Mouse (Mus musculus): ENCODE measurements around the gene Olfr1276. TPM values are rescaled to one million over a fixed set of nuclear protein-coding genes. Genes with fewer than 3 reads are reported as not detected.

The Olfr1276 gene
- not detected in 2 replicates for polyA plus RNA-seq (2014; fragmentation: Nextera tagmentation; extraction: Ambion mirVana)

DNA sequence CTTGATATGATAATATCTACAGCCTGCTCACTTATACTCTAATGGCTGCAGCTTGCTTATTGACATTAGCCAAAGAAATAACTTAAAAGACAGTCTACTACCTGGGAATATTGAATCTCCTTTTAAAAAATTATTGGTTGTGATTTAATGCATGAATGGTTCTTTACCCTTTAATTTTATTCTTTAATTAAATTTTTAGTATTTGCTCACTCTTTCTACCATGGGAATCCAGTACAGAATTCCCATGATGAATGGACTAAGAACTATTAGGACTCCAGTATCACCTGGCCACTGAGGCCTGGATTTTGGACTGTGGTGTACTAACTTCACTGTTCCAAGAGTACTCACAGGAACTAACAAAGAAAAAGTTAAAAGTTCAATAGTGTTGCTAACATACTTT is at the start of gene Olfr1276:
TSS of gene Olfr1276 (plus strand) at position 301 of the 400 bp plus-strand sequence.
- Histone ChIP-seq H3K4me3 (replicated peaks; ENCODE audit: low read length) (no peak within 1 kb of the TSS), H3K36me3 (replicated peaks; ENCODE audit: control insufficient read depth, insufficient read depth) (no peaks in the 10 kb centered on the region), H3K4me2 (replicated peaks) (no peak within 1 kb of the TSS), H3K4me1 (replicated peaks; ENCODE audit: control insufficient read depth, insufficient read depth, low read length) (no peaks in the 10 kb centered on the region), H3K27me3 (ENCODE audit: control insufficient read depth, insufficient read depth, low read length) (no peaks in the 10 kb centered on the region), H3K9ac (no peak within 1 kb of the TSS), H3K27ac (no peak within 1 kb of the TSS), H3K9me3 (ENCODE audit: control insufficient read depth, low read length) (no peaks in the 10 kb centered on the region)
- DNase-seq (ENCODE audit: low spot score) (no peak), ATAC-seq (ENCODE audit: low FRiP score) (no peak)

DNA sequence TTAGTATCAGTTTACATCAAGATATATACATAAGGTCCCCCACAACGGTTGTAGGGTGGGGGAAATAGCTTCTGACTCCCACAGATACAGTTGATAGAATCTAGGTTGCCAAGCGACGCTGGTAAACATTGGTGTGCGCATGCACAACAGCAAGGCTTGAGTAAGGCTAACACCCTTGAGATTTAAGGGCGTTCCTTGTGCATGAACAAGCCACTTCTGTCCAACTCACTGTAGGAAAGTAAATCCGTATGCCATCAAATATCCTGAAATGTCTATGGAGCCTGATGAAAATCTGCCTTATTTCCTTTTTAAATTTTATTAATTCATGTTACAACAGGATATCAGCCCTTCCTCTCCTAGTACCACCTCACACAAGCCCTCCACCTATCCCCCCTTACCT is 24.8 kb upstream of the Olfr1276 start, which contains the start of gene 4930430A15Rik:
TSS of gene 4930430A15Rik (minus strand) at position 101 of the 400 bp plus-strand sequence.
- H3K9ac ChIP-seq = no peak within 1 kb of the TSS
- H3K27ac ChIP-seq = no peak within 1 kb of the TSS
- no peak within 1 kb of the TSS for H3K4me2 ChIP-seq (replicated peaks)
- no peaks in the 10 kb centered on the region for H3K4me1 ChIP-seq (replicated peaks; ENCODE audit: control insufficient read depth, insufficient read depth, low read length)
- H3K36me3 ChIP-seq (replicated peaks; ENCODE audit: control insufficient read depth, insufficient read depth) = no peaks in the 10 kb centered on the region
- no peaks in the 10 kb centered on the region for H3K9me3 ChIP-seq (ENCODE audit: control insufficient read depth, low read length)
- ATAC-seq (ENCODE audit: low FRiP score) (no peak), DNase-seq (ENCODE audit: low spot score) (no peak)
- H3K4me3 ChIP-seq (replicated peaks; ENCODE audit: low read length) = no peak within 1 kb of the TSS
- no peaks in the 10 kb centered on the region for H3K27me3 ChIP-seq (ENCODE audit: control insufficient read depth, insufficient read depth, low read length)
- 94% methylated on average over 6 of the region's 6 CpGs for WGBS

DNA sequence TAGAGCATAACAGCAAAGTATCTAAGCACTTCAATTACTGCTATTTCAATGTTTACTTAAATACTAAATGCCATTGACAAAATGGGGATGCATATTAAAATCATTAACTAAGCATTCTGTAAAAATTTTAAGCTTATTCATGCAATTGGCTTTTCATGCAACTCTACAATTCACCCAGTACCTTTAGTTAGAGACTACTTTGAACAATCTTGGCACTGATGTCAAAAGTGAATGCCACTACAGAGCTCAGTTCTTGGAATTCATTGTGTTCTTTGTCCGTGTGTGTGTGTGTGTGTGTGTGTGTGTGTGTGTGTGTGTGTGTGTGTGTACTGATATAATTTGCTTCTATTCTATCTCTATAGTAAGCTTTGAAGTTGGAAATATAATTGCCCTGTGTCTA is 19.1 kb upstream of the Olfr1276 start, which contains the start of gene Olfr1275:
TSS of gene Olfr1275 (minus strand) at position 101 of the 400 bp plus-strand sequence.
- Histone ChIP-seq H3K4me2 (replicated peaks) (no peak within 1 kb of the TSS), H3K4me1 (replicated peaks; ENCODE audit: control insufficient read depth, insufficient read depth, low read length) (no peaks in the 10 kb centered on the region), H3K27me3 (ENCODE audit: control insufficient read depth, insufficient read depth, low read length) (no peaks in the 10 kb centered on the region), H3K9ac (no peak within 1 kb of the TSS), H3K36me3 (replicated peaks; ENCODE audit: control insufficient read depth, insufficient read depth) (no peaks in the 10 kb centered on the region), H3K4me3 (replicated peaks; ENCODE audit: low read length) (no peak within 1 kb of the TSS), H3K27ac (no peak within 1 kb of the TSS), H3K9me3 (ENCODE audit: control insufficient read depth, low read length) (no peaks in the 10 kb centered on the region)
- DNase-seq (ENCODE audit: low spot score) = no peak
- 92% methylated on average over 1 of the region's 1 CpGs for WGBS
- no peak for ATAC-seq (ENCODE audit: low FRiP score)

DNA sequence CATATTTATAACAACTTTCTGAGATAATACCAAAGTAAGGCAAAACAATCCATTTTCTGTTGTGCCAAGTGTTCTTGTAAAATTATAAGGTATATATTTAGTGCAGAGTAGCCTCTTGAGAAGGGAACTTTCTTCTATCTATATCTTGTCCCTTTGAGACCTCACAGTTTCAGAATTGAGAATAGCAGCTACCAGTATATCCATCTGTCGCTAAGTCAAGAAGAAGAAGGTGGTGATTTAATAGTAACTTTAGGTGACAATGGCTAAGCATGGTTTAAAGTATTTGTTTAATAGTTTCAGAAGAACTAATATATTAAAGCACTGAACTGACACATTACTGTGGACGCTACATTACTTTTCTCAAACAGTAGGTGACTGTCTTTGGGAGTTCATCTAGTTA is 19.7 kb downstream of the Olfr1276 start, which contains the start of gene Olfr1277:
TSS of gene Olfr1277 (minus strand) at position 101 of the 400 bp plus-strand sequence.
- no peak within 1 kb of the TSS for H3K4me2 ChIP-seq (replicated peaks)
- ATAC-seq (ENCODE audit: low FRiP score) (no peak), DNase-seq (ENCODE audit: low spot score) (no peak)
- H3K9ac ChIP-seq = no peak within 1 kb of the TSS
- no peaks in the 10 kb centered on the region for H3K4me1 ChIP-seq (replicated peaks; ENCODE audit: control insufficient read depth, insufficient read depth, low read length)
- no peaks in the 10 kb centered on the region for H3K27me3 ChIP-seq (ENCODE audit: control insufficient read depth, insufficient read depth, low read length)
- no peak within 1 kb of the TSS for H3K4me3 ChIP-seq (replicated peaks; ENCODE audit: low read length)
- H3K36me3 ChIP-seq (replicated peaks; ENCODE audit: control insufficient read depth, insufficient read depth) = no peaks in the 10 kb centered on the region
- no peaks in the 10 kb centered on the region for H3K9me3 ChIP-seq (ENCODE audit: control insufficient read depth, low read length)
- 81% methylated on average over 2 of the region's 2 CpGs for WGBS
- H3K27ac ChIP-seq = no peak within 1 kb of the TSS

DNA sequence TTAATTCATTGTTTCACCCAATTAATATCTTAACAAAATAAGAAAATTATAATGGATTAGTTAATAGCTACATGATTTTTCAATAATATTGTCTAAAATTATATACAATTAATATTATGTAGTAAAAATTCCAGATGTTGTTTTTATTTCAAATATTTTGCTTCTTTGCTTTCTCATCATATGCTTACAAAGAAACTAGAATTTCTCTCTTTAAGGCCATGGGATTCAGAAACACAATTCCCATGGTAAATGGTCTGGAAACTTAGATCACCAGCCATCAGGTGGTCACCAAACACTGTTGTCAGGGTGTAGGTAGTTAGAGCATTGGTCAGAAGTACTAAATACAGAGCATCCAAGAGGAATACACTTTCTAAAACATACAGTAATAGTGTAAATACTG is 35.5 kb downstream of the Olfr1276 start, which contains the start of gene Olfr1278:
TSS of gene Olfr1278 (plus strand) at position 301 of the 400 bp plus-strand sequence.
- H3K4me2 ChIP-seq (replicated peaks) = no peak within 1 kb of the TSS
- DNase-seq (ENCODE audit: low spot score) (no peak), ATAC-seq (ENCODE audit: low FRiP score) (no peak)
- H3K9ac ChIP-seq = no peak within 1 kb of the TSS
- no peaks in the 10 kb centered on the region for H3K4me1 ChIP-seq (replicated peaks; ENCODE audit: control insufficient read depth, insufficient read depth, low read length)
- H3K9me3 ChIP-seq (ENCODE audit: control insufficient read depth, low read length) = no peaks in the 10 kb centered on the region
- H3K27me3 ChIP-seq (ENCODE audit: control insufficient read depth, insufficient read depth, low read length) = no peaks in the 10 kb centered on the region
- no peak within 1 kb of the TSS for H3K27ac ChIP-seq
- no peak within 1 kb of the TSS for H3K4me3 ChIP-seq (replicated peaks; ENCODE audit: low read length)
- no peaks in the 10 kb centered on the region for H3K36me3 ChIP-seq (replicated peaks; ENCODE audit: control insufficient read depth, insufficient read depth)

DNA sequence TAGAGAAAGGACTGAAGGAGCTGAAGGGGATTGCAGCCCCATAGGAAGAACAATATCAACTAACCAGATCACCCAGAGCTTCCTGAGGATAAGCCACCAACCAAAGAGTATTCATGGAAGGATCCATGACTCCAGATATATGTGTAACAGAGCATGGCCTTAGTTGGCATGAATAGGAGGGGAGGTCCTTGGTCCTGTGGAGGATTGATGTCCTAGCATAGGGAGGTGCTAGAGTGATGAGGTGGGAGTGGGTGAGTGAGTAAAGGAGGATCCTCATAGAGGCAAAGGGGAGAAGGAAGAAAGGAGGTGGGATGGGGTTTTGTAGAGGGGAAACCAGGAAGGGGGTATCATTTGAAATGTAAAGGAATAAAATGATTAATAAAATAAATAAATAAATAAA is 44.2 kb downstream of the Olfr1276 start:
- no peak overlapping the region for H3K27ac ChIP-seq
- ATAC-seq (ENCODE audit: low FRiP score) = no peak
- no peak for DNase-seq (ENCODE audit: low spot score)

DNA sequence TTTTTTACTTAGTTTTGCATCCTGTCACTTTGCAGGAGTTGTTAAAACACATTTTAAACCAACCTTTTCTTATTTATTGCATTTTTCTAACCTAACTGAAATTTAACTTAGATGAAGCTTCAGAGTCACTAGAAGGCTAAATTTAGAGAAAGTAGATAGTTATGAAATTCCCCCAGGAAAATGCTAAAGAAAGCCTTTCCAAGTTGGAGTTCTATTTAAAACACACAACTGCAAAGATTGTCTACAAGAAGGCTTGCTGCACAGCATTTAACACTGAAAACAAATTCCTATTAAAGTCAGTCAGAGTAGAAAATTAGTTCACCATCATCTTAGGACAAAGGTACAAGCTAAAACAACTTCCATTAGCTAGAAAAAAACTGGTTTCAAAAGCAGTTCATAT is 46.1 kb downstream of the Olfr1276 start, which contains the start of gene Olfr1279:
TSS of gene Olfr1279 (plus strand) at position 262 of the 400 bp plus-strand sequence.
- H3K27ac ChIP-seq = no peak within 1 kb of the TSS
- no peaks in the 10 kb centered on the region for H3K4me1 ChIP-seq (replicated peaks; ENCODE audit: control insufficient read depth, insufficient read depth, low read length)
- no peak for DNase-seq (ENCODE audit: low spot score)
- no peak within 1 kb of the TSS for H3K4me2 ChIP-seq (replicated peaks)
- H3K36me3 ChIP-seq (replicated peaks; ENCODE audit: control insufficient read depth, insufficient read depth) = no peaks in the 10 kb centered on the region
- H3K9ac ChIP-seq = no peak within 1 kb of the TSS
- H3K27me3 ChIP-seq (ENCODE audit: control insufficient read depth, insufficient read depth, low read length) = no peaks in the 10 kb centered on the region
- H3K9me3 ChIP-seq (ENCODE audit: control insufficient read depth, low read length) = no peaks in the 10 kb centered on the region
- H3K4me3 ChIP-seq (replicated peaks; ENCODE audit: low read length) = no peak within 1 kb of the TSS
- ATAC-seq (ENCODE audit: low FRiP score) = no peak

More for the DNA sequence above, 44.2 kb downstream of the Olfr1276 start:
- Histone ChIP-seq H3K36me3 (replicated peaks; ENCODE audit: control insufficient read depth, insufficient read depth) (no peaks in the 10 kb centered on the region), H3K9ac (no peak overlapping the region), H3K4me3 (replicated peaks; ENCODE audit: low read length) (no peak overlapping the region), H3K4me1 (replicated peaks; ENCODE audit: control insufficient read depth, insufficient read depth, low read length) (no peaks in the 10 kb centered on the region), H3K9me3 (ENCODE audit: control insufficient read depth, low read length) (no peaks in the 10 kb centered on the region), H3K4me2 (replicated peaks) (no peak overlapping the region), H3K27me3 (ENCODE audit: control insufficient read depth, insufficient read depth, low read length) (no peaks in the 10 kb centered on the region)

Other genes with a start within 250 kb of the Olfr1276 start
- gene Gm13941, start 148.5 kb upstream of the Olfr1276 start, polyA plus RNA-seq (2014; fragmentation: Nextera tagmentation; extraction: Ambion mirVana) = not detected in 2 replicates
- gene Gm15130, start 101.6 kb upstream of the Olfr1276 start, polyA plus RNA-seq (2014; fragmentation: Nextera tagmentation; extraction: Ambion mirVana) = not detected in 2 replicates
- not detected in 2 replicates for gene 4930430A15Rik, start 24.9 kb upstream of the Olfr1276 start, polyA plus RNA-seq (2014; fragmentation: Nextera tagmentation; extraction: Ambion mirVana)
- not detected in 2 replicates for gene Olfr1275, start 19.2 kb upstream of the Olfr1276 start, polyA plus RNA-seq (2014; fragmentation: Nextera tagmentation; extraction: Ambion mirVana)
- not detected in 2 replicates for gene Olfr1277, start 19.6 kb downstream of the Olfr1276 start, polyA plus RNA-seq (2014; fragmentation: Nextera tagmentation; extraction: Ambion mirVana)
- not detected in 2 replicates for gene Olfr1278, start 35.6 kb downstream of the Olfr1276 start, polyA plus RNA-seq (2014; fragmentation: Nextera tagmentation; extraction: Ambion mirVana)
- gene Olfr1279, start 46.1 kb downstream of the Olfr1276 start, polyA plus RNA-seq (2014; fragmentation: Nextera tagmentation; extraction: Ambion mirVana) = not detected in 2 replicates
- not detected in 2 replicates for gene Olfr1280, start 59.5 kb downstream of the Olfr1276 start, polyA plus RNA-seq (2014; fragmentation: Nextera tagmentation; extraction: Ambion mirVana)
- not detected in 2 replicates for gene Olfr1281, start 72.0 kb downstream of the Olfr1276 start, polyA plus RNA-seq (2014; fragmentation: Nextera tagmentation; extraction: Ambion mirVana)
- not detected in 2 replicates for gene Olfr1282, start 81.6 kb downstream of the Olfr1276 start, polyA plus RNA-seq (2014; fragmentation: Nextera tagmentation; extraction: Ambion mirVana)
- not detected in 2 replicates for gene Olfr1283, start 112.3 kb downstream of the Olfr1276 start, polyA plus RNA-seq (2014; fragmentation: Nextera tagmentation; extraction: Ambion mirVana)
- gene Olfr1284, start 121.0 kb downstream of the Olfr1276 start, polyA plus RNA-seq (2014; fragmentation: Nextera tagmentation; extraction: Ambion mirVana) = not detected in 2 replicates
- gene Olfr1286, start 168.6 kb downstream of the Olfr1276 start, polyA plus RNA-seq (2014; fragmentation: Nextera tagmentation; extraction: Ambion mirVana) = not detected in 2 replicates
- not detected in 2 replicates for gene Olfr1287, start 194.6 kb downstream of the Olfr1276 start, polyA plus RNA-seq (2014; fragmentation: Nextera tagmentation; extraction: Ambion mirVana)
- gene Olfr1288, start 219.6 kb downstream of the Olfr1276 start, polyA plus RNA-seq (2014; fragmentation: Nextera tagmentation; extraction: Ambion mirVana) = not detected in 2 replicates
- gene Olfr1289, start 226.3 kb downstream of the Olfr1276 start, polyA plus RNA-seq (2014; fragmentation: Nextera tagmentation; extraction: Ambion mirVana) = not detected in 2 replicates
- gene Olfr1290, start 239.3 kb downstream of the Olfr1276 start, polyA plus RNA-seq (2014; fragmentation: Nextera tagmentation; extraction: Ambion mirVana) = not detected in 2 replicates
- not detected in 2 replicates for gene Olfr1291-ps1, start 242.7 kb downstream of the Olfr1276 start, polyA plus RNA-seq (2014; fragmentation: Nextera tagmentation; extraction: Ambion mirVana)